Mouse (Mus musculus) megakaryocyte, adult 5-6 weeks (primary cell): ENCODE data around the gene Dhx15. TPM values are rescaled to one million over a fixed set of nuclear protein-coding genes. Genes with fewer than 3 reads are reported as not detected.
A peak's percentile ranks its signal among the peaks of the same experiment; 100 is the strongest.

Source experiments
- ATAC-seq: 2 replicates; pipeline ENCODE4 v1.8.0; 2016; ENCODE audit warnings: mild to moderate bottlenecking, inconsistent platforms; ENCODE audit not compliant: poor library complexity, severe bottlenecking
- total RNA-seq, 2 experiments: library from RNA; stranded (forward) in 1 of 2; stranded (reverse) in 1 of 2; fragments of 153-499, 151-499 nt in 1 of 2; fragments of 221-1000, 200-1000 nt in 1 of 2; gene quantifications; 2 replicates each; pipeline versions ENCODE4 v1.2.3 to v1.2.4; 2015 to 2017

Gene Dhx15
- total RNA-seq, 2 experiments from 2014 or later: 207 to 230 TPM

- ATAC-seq: peak; percentile 34
Measured at GRCm38 (mm10) chr5:52112953-52113841, 77.1 kb downstream of the Dhx15 start.

DNA sequence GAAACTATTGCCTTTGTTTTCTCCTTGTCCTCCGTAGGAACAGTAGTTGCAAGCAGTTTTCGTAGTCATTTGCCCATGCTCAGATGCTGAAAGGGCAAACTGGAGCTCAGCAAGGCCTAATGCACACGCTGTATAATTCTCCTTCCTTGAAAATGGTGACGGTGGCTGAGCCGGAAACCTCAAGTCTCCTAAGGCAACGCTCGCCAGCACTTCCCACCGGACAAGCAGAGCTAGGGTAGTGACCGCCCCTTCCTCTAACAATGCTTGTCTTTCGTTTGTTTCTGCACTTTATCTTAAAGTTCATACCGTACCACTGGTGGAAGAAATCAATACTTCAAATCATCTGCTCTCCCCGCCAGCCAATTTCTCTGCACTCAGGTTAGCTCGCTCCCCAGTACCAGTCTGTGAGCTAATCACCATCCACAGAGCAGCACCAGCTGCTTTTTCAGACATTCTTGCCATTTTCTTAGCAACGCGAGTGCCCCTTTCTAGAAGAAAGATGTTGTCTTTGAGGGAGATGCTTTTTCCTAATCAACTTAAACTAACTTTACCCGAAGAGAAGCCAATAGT lies 78.0 kb downstream of the Dhx15 start:
- peak; percentile 31; the same call in 1 of the 2 replicates for ATAC-seq

- ATAC-seq: no peak
Measured at GRCm38 (mm10) chr5:52110808-52111663, 79.3 kb downstream of the Dhx15 start.

Other genes starting within 250 kb of the Dhx15 start
- 0.07 and 0.11 TPM in 2 replicates for gene Sod3, start 173.3 kb upstream of the Dhx15 start, total RNA-seq (2015)
- gene Sod3, start 173.3 kb upstream of the Dhx15 start, total RNA-seq (2017): not detected in 2 replicates